Mouse (Mus musculus): ENCODE data around the gene Fgd2. TPM values are rescaled to one million over a fixed set of nuclear protein-coding genes. Genes with fewer than 3 reads are reported as not detected.
"Not testable (repeated sequence)": the region's sequence is repeated elsewhere in the genome, so short reads cannot be mapped to it uniquely, and the experiment has no call there.

The Fgd2 gene
- 12.0 and 13.0 TPM in 2 replicates for polyA plus RNA-seq (2015; fragmentation: Nextera tagmentation; extraction: Ambion mirVana)

DNA sequence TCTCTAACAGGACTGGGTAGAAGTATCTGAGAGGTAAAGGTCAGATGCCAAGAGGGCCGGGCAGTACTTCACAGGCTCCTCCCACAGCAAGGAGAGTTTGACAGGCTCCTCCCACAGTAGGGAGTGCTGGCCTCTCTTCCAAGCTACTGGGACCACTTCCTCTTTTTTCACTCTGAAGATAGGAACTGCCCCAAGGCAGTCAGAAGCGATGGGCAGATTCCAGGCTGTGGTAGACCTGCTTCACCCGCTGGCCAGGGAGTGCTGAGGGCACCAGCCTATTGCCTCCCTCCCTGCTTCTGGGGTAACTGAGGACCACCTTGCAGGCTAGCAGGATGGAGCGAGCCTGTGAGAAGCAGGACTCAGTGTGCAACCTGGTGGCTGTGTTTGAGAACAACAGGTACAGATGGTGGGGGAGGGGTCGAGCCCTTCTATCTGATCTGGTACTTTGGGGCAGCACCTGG is at the start of gene Fgd2:
TSS of gene Fgd2 (plus strand) at position 154 of the 461 bp plus-strand sequence.
- no peaks in the 10 kb centered on the region for H3K27me3 ChIP-seq
- peak within 1 kb of the TSS; percentile 28 for H3K4me2 ChIP-seq
- H3K9ac ChIP-seq: no peak within 1 kb of the TSS
- H3K4me1 ChIP-seq: peaks cover 34% of the 10 kb centered on the region
- H3K9me3 ChIP-seq (replicated peaks): no peaks in the 10 kb centered on the region
- peak within 1 kb of the TSS; percentile 4; the same call in 1 of the 2 replicates for H3K4me3 ChIP-seq (replicated peaks)
- H3K36me3 ChIP-seq: no peaks in the 10 kb centered on the region
- ATAC-seq (replicated peaks; ENCODE audit: low FRiP score): no peak
- WGBS: 22% methylated on average over 5 of the region's 5 CpGs
- no peak within 1 kb of the TSS; the same call in 1 of the 2 replicates for H3K27ac ChIP-seq

DNA sequence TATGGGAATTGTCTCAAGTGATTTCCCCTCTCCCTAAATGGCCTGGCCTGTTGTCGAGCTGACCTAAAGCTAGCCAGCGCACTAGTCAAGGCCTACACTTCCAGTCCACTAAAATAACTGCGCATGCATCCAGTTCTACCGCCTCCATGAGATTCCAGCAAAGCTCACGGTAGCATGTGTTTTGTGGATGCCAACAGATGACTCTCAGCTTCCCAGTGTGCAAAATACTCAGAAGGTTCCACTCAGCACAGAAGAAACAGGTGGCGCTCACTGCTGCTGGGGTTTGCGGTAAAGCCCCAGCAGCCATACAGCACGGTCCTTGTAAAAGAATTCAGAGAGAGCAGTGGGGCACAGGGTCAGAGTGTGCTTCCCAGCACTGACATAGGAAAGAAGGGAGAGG is 49.1 kb upstream of the Fgd2 start:
- Histone ChIP-seq H3K4me1 (peaks cover 28% of the 10 kb centered on the region), H3K4me3 (replicated peaks) (no peak overlapping the region), H3K27me3 (no peaks in the 10 kb centered on the region), H3K36me3 (no peaks in the 10 kb centered on the region), H3K27ac (no peak overlapping the region), H3K9ac (no peak overlapping the region), H3K9me3 (replicated peaks) (no peaks in the 10 kb centered on the region; the same call in 1 of the 2 replicates), H3K4me2 (no peak overlapping the region)
- ATAC-seq (replicated peaks; ENCODE audit: low FRiP score): no peak
- 88% methylated on average over 8 of the region's 8 CpGs for WGBS

DNA sequence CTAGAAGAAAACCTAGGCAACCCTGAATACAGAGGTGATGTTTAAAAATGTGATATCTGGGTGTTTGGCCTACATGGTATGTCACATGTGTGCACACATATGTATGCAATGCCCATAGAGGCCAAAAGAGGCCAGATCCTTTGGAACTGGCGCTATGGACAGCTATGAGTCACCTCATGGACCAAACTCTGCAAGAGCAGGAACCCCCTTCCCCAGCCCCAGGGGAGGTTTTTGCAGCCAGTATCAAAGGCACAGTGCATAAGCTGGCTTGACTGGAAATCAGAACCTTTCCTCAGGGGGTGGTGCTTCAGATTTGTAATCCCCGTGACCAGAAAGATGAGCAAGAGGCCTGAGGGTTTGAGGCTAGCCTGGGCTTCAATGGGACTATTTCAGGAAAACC is 48.6 kb upstream of the Fgd2 start:
- H3K4me2 ChIP-seq: no peak overlapping the region
- no peaks in the 10 kb centered on the region for H3K27me3 ChIP-seq
- no peaks in the 10 kb centered on the region; the same call in 1 of the 2 replicates for H3K9me3 ChIP-seq (replicated peaks)
- H3K4me3 ChIP-seq (replicated peaks): no peak overlapping the region
- H3K27ac ChIP-seq: no peak overlapping the region
- H3K4me1 ChIP-seq: peaks cover 28% of the 10 kb centered on the region
- no peaks in the 10 kb centered on the region for H3K36me3 ChIP-seq
- ATAC-seq (replicated peaks; ENCODE audit: low FRiP score): no peak
- no peak overlapping the region for H3K9ac ChIP-seq
- whole genome bisulfite sequencing: 90% methylated on average over 2 of the region's 2 CpGs

DNA sequence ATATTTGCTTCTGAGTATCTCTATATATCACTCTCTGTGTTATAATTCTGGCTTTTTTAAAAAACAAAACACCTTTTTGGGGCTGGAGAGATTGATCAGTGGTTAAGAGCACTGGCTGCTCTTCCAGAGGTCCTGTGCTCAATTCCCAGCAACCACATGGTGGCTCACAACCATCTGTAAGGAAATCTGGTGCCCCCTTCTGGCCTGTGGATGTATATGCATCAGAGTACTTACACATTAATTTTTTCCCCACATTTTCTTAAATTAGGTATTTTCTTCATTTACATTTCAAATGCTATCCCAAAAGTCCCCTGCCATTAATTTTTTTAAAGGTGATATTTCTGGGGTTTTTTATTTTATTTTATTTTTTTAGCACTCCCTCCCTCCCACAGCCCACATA is 47.4 kb upstream of the Fgd2 start:
- ATAC-seq (replicated peaks; ENCODE audit: low FRiP score): no peak
- Histone ChIP-seq H3K4me3 (replicated peaks) (no peak overlapping the region), H3K9me3 (replicated peaks) (no peaks in the 10 kb centered on the region; the same call in 1 of the 2 replicates), H3K27me3 (no peaks in the 10 kb centered on the region), H3K9ac (no peak overlapping the region), H3K36me3 (no peaks in the 10 kb centered on the region), H3K27ac (no peak overlapping the region), H3K4me1 (peaks cover 21% of the 10 kb centered on the region), H3K4me2 (no peak overlapping the region)

DNA sequence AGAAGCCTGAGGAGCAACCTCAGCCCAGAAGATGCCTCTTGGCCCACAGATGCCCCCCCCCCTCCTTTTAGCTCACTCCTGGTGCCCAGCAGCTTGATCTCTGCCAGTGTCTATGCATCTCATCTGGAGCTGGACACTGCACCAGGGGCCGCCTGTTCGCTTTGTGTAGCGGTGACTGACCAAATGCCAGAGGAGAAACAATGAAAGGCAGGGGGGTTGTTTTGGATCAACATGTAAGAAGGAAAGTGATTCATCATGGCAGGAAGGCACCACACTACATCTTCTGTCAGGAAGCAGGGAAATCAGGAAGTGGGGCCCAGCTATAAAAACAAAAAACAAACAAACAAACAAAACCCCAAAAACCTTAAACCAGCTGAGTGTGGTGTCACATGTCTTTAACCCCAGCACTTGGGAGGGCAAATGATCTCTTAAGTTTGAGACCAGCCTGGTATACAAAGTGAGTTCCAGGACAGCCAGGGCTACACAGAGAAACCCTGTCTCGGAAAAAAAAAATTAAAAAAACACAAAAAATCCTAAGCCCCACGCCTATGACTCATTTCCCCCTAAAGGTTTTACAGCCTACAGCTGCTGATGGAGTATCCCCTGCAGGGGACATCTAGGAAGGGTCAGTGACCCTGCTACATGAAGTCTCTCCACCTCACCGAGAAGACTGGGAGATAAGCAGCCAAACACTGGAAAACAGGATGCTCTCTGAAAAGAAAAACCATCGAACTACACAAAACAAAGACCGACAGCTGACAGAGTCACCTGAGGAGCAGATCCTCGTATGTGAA is 44.8 kb upstream of the Fgd2 start:
- H3K36me3 ChIP-seq: no peaks in the 10 kb centered on the region
- peaks cover 7% of the 10 kb centered on the region for H3K27me3 ChIP-seq
- H3K4me3 ChIP-seq (replicated peaks): no peak overlapping the region
- no peak for ATAC-seq (replicated peaks; ENCODE audit: low FRiP score)
- no peak overlapping the region for H3K4me2 ChIP-seq
- H3K27ac ChIP-seq: peak overlapping the region; percentile 75
- H3K9me3 ChIP-seq (replicated peaks): no peaks in the 10 kb centered on the region; the same call in 1 of the 2 replicates
- peaks cover 37% of the 10 kb centered on the region for H3K4me1 ChIP-seq
- 31% methylated on average over 9 of the region's 9 CpGs for WGBS
- H3K9ac ChIP-seq: no peak overlapping the region

DNA sequence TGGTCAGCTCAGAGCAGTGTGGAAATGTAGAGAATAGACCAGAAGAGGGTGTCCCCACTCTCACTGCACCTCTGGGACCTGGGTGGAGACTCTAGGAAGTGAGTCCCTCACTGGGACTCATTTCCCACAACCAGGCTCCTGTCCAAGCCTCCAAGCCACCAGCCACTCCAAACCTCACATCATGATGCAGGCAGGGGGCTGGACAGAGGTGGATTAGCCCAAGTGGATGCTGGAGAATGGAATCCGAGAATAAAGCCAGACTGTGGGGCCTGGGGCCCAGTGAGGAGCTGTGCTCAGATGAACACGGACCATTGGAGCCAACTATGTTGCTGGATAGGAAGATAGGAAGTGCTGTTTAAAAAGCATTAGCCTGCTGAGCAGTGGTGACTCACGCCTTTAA is 43.8 kb upstream of the Fgd2 start:
- peaks cover 17% of the 10 kb centered on the region for H3K27me3 ChIP-seq
- no peak overlapping the region for H3K9ac ChIP-seq
- no peak overlapping the region for H3K4me2 ChIP-seq
- H3K4me3 ChIP-seq (replicated peaks): no peak overlapping the region
- WGBS: 72% methylated on average over 3 of the region's 3 CpGs
- no peak for ATAC-seq (replicated peaks; ENCODE audit: low FRiP score)
- H3K27ac ChIP-seq: peak overlapping the region; percentile 75
- H3K9me3 ChIP-seq (replicated peaks): no peaks in the 10 kb centered on the region; the same call in 1 of the 2 replicates
- peaks cover 42% of the 10 kb centered on the region for H3K4me1 ChIP-seq
- no peaks in the 10 kb centered on the region for H3K36me3 ChIP-seq

DNA sequence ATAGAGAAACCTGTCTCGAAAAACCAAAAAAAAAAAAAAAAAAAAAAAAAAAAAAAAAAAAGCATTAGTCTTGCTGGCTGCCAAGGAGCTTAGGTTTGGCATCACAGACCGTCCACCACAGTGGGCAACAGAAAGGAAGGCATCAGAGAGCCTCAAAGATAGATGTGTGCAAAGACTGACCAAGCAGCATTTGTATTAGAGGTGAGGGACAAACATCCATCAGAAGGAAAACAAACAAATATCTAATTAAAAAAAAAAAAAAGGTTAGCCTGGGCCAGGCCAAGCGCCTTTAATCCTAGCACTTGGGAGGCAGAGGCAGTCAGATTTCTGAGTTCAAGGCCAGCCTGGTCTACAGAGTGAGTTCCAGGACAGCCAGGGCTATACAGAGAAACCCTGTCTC is 43.3 kb upstream of the Fgd2 start, which contains the start of gene Pi16:
TSS of gene Pi16 (plus strand) at position 301 of the 400 bp plus-strand sequence.
- Histone ChIP-seq H3K4me1 (peaks cover 47% of the 10 kb centered on the region), H3K27me3 (peaks cover 22% of the 10 kb centered on the region), H3K27ac (peak within 1 kb of the TSS; percentile 75)
- ATAC-seq (replicated peaks; ENCODE audit: low FRiP score); H3K9ac ChIP-seq; H3K4me2 ChIP-seq; H3K36me3 ChIP-seq; H3K4me3 ChIP-seq (replicated peaks); H3K9me3 ChIP-seq (replicated peaks): not testable (repeated sequence)
- 85% methylated on average over 3 of the region's 3 CpGs for WGBS

DNA sequence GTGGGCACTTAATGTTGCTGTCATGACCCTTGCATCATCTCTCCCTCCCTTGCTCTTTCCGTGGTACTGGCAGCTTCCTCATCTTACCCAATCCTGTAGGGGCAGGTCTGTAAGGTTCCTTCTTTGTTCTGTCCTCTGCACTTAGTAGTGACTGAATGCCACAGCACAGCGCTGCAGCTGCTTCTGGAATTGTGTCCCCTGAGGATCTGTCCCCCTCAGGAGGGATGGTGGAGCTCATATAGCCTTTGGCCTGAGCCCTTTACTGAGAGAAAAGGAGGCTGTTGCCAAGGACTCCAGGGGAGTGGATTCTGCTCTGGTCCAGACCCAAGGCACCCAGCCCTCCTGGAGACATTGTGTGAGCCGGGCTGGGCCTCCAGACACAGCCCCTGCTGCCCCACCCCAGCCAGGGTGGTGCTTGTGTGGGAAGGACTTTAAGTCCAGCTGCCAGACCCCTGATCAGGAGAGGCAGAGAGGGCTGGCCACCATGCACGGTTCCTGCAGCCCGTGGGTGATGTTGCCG is 41.9 kb upstream of the Fgd2 start:
- Histone ChIP-seq H3K27ac (no peak overlapping the region), H3K4me3 (replicated peaks) (no peak overlapping the region), H3K4me2 (no peak overlapping the region), H3K9ac (no peak overlapping the region), H3K4me1 (peaks cover 55% of the 10 kb centered on the region), H3K36me3 (no peaks in the 10 kb centered on the region), H3K27me3 (peaks cover 28% of the 10 kb centered on the region), H3K9me3 (replicated peaks) (no peaks in the 10 kb centered on the region)
- WGBS: 52% methylated on average over 6 of the region's 6 CpGs
- ATAC-seq (replicated peaks; ENCODE audit: low FRiP score): no peak

DNA sequence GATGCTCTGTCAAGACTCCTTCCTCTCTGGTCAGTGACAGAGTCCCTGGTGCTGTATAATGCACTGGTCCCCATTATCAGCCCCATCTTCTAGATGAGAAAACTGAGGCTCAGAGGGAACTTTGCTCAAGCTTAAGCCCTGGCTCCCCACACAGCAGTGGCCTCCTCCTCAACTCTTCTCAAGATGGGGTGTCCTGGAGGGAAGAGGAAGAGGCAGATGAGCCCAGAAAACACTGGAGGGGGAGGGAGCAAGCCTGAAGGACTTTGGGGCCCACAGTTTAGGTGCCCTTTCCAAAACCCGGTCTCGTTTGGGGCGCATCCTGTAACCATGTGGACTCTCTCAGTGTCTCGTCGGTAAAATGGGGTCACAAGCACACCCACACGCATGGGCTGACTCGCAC is 41.2 kb upstream of the Fgd2 start:
- Histone ChIP-seq H3K9ac (no peak overlapping the region), H3K27ac (no peak overlapping the region), H3K36me3 (no peaks in the 10 kb centered on the region), H3K4me1 (peaks cover 55% of the 10 kb centered on the region), H3K4me3 (replicated peaks) (no peak overlapping the region), H3K4me2 (no peak overlapping the region), H3K27me3 (peaks cover 28% of the 10 kb centered on the region), H3K9me3 (replicated peaks) (no peaks in the 10 kb centered on the region)
- no peak for ATAC-seq (replicated peaks; ENCODE audit: low FRiP score)
- WGBS: 84% methylated on average over 7 of the region's 7 CpGs

DNA sequence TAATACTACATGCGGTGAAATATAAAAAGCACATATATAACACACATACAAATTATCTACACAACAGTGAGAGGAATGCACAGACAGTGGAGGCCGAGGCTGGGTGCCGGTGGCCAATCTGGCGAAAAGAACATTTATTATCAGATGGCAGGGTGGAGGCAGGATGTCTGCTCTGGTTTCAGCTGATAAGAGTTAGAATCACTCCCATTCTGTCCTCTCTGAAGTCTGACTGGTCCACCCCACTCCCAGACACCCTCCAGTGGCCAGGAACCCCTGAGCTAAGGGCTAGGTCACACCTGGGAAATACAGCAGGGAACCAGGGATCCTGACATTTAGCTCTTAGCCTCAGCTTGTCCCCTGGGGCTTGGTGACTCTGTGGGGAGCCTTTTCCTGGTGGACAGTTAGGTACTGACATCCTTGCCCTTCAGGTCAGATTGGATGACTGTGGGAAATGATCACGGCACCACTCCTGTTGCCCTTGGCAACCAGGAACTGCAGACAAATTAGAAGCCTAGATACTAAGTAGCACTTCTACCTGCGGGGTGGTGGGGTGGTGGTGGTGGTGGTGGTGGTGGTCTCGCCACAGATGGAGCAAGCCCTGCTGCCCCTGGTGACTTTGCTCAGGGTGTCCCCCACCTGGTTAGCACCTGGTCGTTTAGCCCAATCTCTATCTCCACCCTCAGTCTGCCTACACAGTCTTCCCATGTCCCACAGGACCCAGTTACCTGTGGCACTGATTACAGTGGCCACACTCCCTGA is 40.7 kb upstream of the Fgd2 start:
- ATAC-seq (replicated peaks; ENCODE audit: low FRiP score): no peak
- H3K36me3 ChIP-seq: no peaks in the 10 kb centered on the region
- no peak overlapping the region for H3K27ac ChIP-seq
- H3K9me3 ChIP-seq (replicated peaks): no peaks in the 10 kb centered on the region
- peaks cover 54% of the 10 kb centered on the region for H3K4me1 ChIP-seq
- peaks cover 28% of the 10 kb centered on the region for H3K27me3 ChIP-seq
- H3K4me2 ChIP-seq: no peak overlapping the region
- no peak overlapping the region for H3K9ac ChIP-seq
- WGBS: 51% methylated on average over 8 of the region's 8 CpGs
- no peak overlapping the region for H3K4me3 ChIP-seq (replicated peaks)

DNA sequence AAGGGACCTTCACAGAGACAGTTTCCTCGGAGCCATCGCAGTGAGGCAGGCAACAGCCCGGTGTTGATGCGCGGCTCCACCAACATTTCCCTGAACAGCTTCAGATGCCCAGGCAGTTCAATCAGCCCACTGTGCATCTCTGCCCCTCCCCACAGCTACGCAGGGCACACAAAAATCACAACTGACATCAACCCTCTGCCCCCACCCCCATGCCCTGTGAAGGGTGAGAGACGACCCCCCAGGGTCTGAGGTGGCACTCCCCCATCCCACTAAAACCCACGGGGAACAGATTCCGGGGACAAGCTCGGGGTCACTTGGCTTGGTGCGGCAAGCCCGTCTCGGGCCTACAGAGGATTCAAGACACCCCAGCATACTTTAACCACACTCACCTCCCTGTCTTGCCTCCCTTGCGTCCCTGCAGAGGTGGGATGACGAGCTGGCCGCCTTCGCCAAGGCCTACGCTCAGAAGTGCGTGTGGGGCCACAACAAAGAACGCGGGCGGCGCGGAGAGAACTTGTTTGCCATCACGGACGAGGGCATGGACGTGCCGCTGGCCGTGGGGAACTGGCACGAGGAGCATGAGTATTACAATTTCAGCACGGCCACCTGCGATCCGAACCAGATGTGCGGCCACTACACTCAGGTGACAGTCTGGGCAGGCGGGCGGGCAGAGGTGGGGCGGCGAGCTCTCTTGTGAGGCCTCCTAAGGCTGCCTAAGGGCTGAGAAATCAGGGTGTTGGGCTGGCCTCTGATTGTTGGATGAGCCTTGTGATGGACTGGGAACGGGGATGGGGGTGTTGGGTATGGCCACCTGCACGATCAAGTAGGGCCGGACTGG is 38.7 kb upstream of the Fgd2 start:
- peaks cover 49% of the 10 kb centered on the region for H3K4me1 ChIP-seq
- no peaks in the 10 kb centered on the region for H3K36me3 ChIP-seq
- no peak; the same call in 1 of the 2 replicates for ATAC-seq (replicated peaks; ENCODE audit: low FRiP score)
- peak overlapping the region; percentile 54 for H3K4me2 ChIP-seq
- peak overlapping the region; percentile 24 for H3K4me3 ChIP-seq (replicated peaks)
- H3K9ac ChIP-seq: no peak overlapping the region
- H3K9me3 ChIP-seq (replicated peaks): no peaks in the 10 kb centered on the region
- H3K27ac ChIP-seq: no peak overlapping the region
- H3K27me3 ChIP-seq: peaks cover 41% of the 10 kb centered on the region
- 25% methylated on average over 41 of the region's 41 CpGs for WGBS

Measured in kidney, embryonic 15.5 days (tissue).